In the genomic region with DNA sequence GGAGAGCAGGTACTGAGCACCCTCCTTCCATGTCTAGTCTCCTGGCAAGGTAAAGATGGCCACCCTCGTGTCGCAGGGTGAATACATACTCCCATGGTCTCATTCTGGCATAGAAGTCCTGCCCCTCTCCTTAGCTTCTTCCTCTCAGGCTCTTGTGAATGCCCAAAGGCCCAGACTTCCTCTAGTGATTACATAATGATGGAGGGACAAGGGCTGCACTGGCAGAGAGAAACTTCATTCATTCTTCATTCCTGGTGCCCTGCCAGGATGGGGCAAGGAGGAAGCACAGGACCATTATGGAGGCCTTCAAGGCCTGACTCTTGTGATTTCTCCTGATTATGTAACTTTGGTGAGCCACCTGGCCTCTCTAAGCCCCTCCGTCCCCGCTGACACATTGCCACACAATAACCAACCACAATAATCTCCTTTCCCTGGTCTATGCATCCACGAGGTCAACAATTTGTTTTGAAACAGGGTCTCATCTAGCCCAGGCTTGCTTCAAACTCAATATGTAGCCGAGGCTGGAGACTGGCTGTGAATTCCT, we compare ENCODE assay signal across 26 mouse cellular contexts. TPM values are rescaled to one million over a fixed set of nuclear protein-coding genes. Genes with fewer than 3 reads are reported as not detected.
A peak's percentile ranks its signal among the peaks of the same experiment; 100 is the strongest.
DNase-seq lines count a peak whose midpoint lies in the region; ATAC-seq lines count a peak whose summit lies in the region.
"Had no signal": no experiment of that assay in that cellular context is flagged by ENCODE, and none has a peak within 500 bp of the region (broad histone marks: within the 10 kb centered on the region; RNA-seq: fewer than 3 reads in every experiment).

No protein-coding gene starts in this region.

- no peak for DNase-seq in cerebellum, adult 11 months
- no peak for DNase-seq in hindbrain, embryonic 11.5 days (ENCODE audit: low spot score)
- no peak for DNase-seq in midbrain, embryonic 11.5 days (ENCODE audit: low spot score, missing footprints)

- H3K36me3 ChIP-seq in hindbrain, embryonic 11.5 days (ENCODE audit: control insufficient read depth, insufficient read depth, low read length) = no peaks in the 10 kb centered on the region
- H3K36me3 ChIP-seq in hindbrain, embryonic 16.5 days (ENCODE audit: control insufficient read depth, insufficient read depth, low read length) = no peaks in the 10 kb centered on the region
- H3K36me3 ChIP-seq in midbrain, embryonic 11.5 days (ENCODE audit: control insufficient read depth, insufficient read depth, low read length) = no peaks in the 10 kb centered on the region
- H3K36me3 ChIP-seq in midbrain, embryonic 16.5 days (ENCODE audit: control insufficient read depth, insufficient read depth, low read length) = no peaks in the 10 kb centered on the region
- H3K36me3 ChIP-seq: hindbrain, embryonic 15.5 days; stomach, embryonic 15.5 days had no signal

- no peak overlapping the region for H3K4me2 ChIP-seq in hindbrain, embryonic 11.5 days (replicated peaks; ENCODE audit: low read depth, low read length)
- H3K4me2 ChIP-seq in hindbrain, embryonic 16.5 days (ENCODE audit: low read length) = no peak overlapping the region
- no peak overlapping the region for H3K4me2 ChIP-seq in midbrain, embryonic 11.5 days
- H3K4me2 ChIP-seq in midbrain, embryonic 16.5 days (ENCODE audit: low read length) = no peak overlapping the region
- H3K4me2 ChIP-seq: heart, embryonic 11.5 days; hindbrain, embryonic 15.5 days; liver, embryonic 11.5 days; stomach, embryonic 15.5 days had no signal

- peaks cover 2% of the 10 kb centered on the region for H3K27me3 ChIP-seq in hindbrain, embryonic 11.5 days (ENCODE audit: control insufficient read depth, insufficient read depth, low read length)
- H3K27me3 ChIP-seq in hindbrain, embryonic 16.5 days (replicated peaks; ENCODE audit: control insufficient read depth, insufficient read depth, low read length) = no peaks in the 10 kb centered on the region; the same call in 1 of the 2 replicates
- H3K27me3 ChIP-seq in midbrain, embryonic 11.5 days (ENCODE audit: control insufficient read depth, insufficient read depth, low read length) = peaks cover 3% of the 10 kb centered on the region; the same call in 1 of the 2 replicates
- 0 out of 2 replicates have a peak, but pooled peaks cover 5% of the 10 kb centered on the region for H3K27me3 ChIP-seq in midbrain, embryonic 16.5 days (ENCODE audit: control insufficient read depth, insufficient read depth, low read depth, low read length)
- H3K27me3 ChIP-seq: stomach, embryonic 15.5 days had no signal

- H3K27ac ChIP-seq in hindbrain, embryonic 11.5 days (ENCODE audit: low read depth, low read length) = no peak overlapping the region
- no peak overlapping the region for H3K27ac ChIP-seq in hindbrain, embryonic 16.5 days (ENCODE audit: low read depth, low read length)
- no peak overlapping the region for H3K27ac ChIP-seq in midbrain, embryonic 11.5 days (ENCODE audit: low read depth, low read length)
- no peak overlapping the region for H3K27ac ChIP-seq in midbrain, embryonic 16.5 days (ENCODE audit: low read length)
- H3K27ac ChIP-seq: gastrocnemius, adult 2 months; hindbrain, embryonic 15.5 days; left cerebral cortex, adult 2 months; stomach, embryonic 15.5 days had no signal

- no peak overlapping the region for H3K9ac ChIP-seq in hindbrain, embryonic 11.5 days (ENCODE audit: low read depth, low read length)
- no peak overlapping the region for H3K9ac ChIP-seq in hindbrain, embryonic 16.5 days (ENCODE audit: low read depth, low read length)
- H3K9ac ChIP-seq in midbrain, embryonic 11.5 days (ENCODE audit: low read length) = no peak overlapping the region
- H3K9ac ChIP-seq in midbrain, embryonic 16.5 days (ENCODE audit: low read depth, low read length) = no peak overlapping the region
- H3K9ac ChIP-seq: forebrain, postnatal 0 days; hindbrain, embryonic 15.5 days; stomach, embryonic 15.5 days had no signal

- no peaks in the 10 kb centered on the region for H3K4me1 ChIP-seq in hindbrain, embryonic 11.5 days (replicated peaks; ENCODE audit: control insufficient read depth, insufficient read depth, low read length)
- no peaks in the 10 kb centered on the region for H3K4me1 ChIP-seq in hindbrain, embryonic 16.5 days (ENCODE audit: control insufficient read depth, insufficient read depth, low read depth, low read length)
- H3K4me1 ChIP-seq in midbrain, embryonic 11.5 days (ENCODE audit: control insufficient read depth, insufficient read depth, low read length) = no peaks in the 10 kb centered on the region
- H3K4me1 ChIP-seq in midbrain, embryonic 16.5 days (ENCODE audit: control insufficient read depth, insufficient read depth, low read length) = no peaks in the 10 kb centered on the region
- H3K4me1 ChIP-seq: hindbrain, embryonic 15.5 days; stomach, embryonic 15.5 days had no signal

- 72% methylated on average over 6 of the region's 6 CpGs for WGBS in hindbrain, embryonic 11.5 days
- 72% methylated on average over 6 of the region's 6 CpGs for WGBS in hindbrain, embryonic 16.5 days
- whole genome bisulfite sequencing in midbrain, embryonic 11.5 days = 66% methylated on average over 6 of the region's 6 CpGs
- WGBS in midbrain, embryonic 16.5 days = 69% methylated on average over 6 of the region's 6 CpGs

- H3K4me3 ChIP-seq in hindbrain, embryonic 11.5 days (ENCODE audit: low read depth, low read length) = no peak overlapping the region
- no peak overlapping the region for H3K4me3 ChIP-seq in hindbrain, embryonic 16.5 days (ENCODE audit: low read length)
- H3K4me3 ChIP-seq in midbrain, embryonic 11.5 days (ENCODE audit: low read depth, low read length) = no peak overlapping the region
- H3K4me3 ChIP-seq in midbrain, embryonic 16.5 days (ENCODE audit: low read depth, low read length) = no peak overlapping the region
- H3K4me3 ChIP-seq: gastrocnemius, adult 2 months; hindbrain, embryonic 15.5 days; left cerebral cortex, adult 2 months; stomach, embryonic 15.5 days had no signal

- no peaks in the 10 kb centered on the region for H3K9me3 ChIP-seq in hindbrain, embryonic 11.5 days (ENCODE audit: control insufficient read depth, low read length)
- peaks cover 3% of the 10 kb centered on the region; the same call in 1 of the 2 replicates for H3K9me3 ChIP-seq in hindbrain, embryonic 16.5 days (ENCODE audit: control insufficient read depth, low read length)
- H3K9me3 ChIP-seq in midbrain, embryonic 11.5 days (ENCODE audit: control insufficient read depth, low read length) = no peaks in the 10 kb centered on the region
- no peaks in the 10 kb centered on the region; the same call in 1 of the 2 replicates for H3K9me3 ChIP-seq in midbrain, embryonic 16.5 days (replicated peaks; ENCODE audit: control insufficient read depth, low read length, poor library complexity, severe bottlenecking)
- H3K9me3 ChIP-seq: hindbrain, embryonic 15.5 days; stomach, embryonic 15.5 days had no signal

- 0 out of 2 replicates have a peak, but pooled peaks have one; percentile 0 for ATAC-seq in cerebellum, adult (ENCODE audit: insufficient number of reproducible peaks, low FRiP score, low TSS enrichment)
- peak; percentile 31; the same call in 1 of the 2 replicates for ATAC-seq in hindbrain, embryonic 11.5 days (ENCODE audit: low FRiP score)
- no peak for ATAC-seq in hindbrain, embryonic 16.5 days
- 0 out of 2 replicates have a peak, but pooled peaks have one; percentile 36 for ATAC-seq in midbrain, embryonic 11.5 days (ENCODE audit: low FRiP score)
- no peak for ATAC-seq in midbrain, embryonic 16.5 days
- peak; percentile 79 for ATAC-seq in granulocyte monocyte progenitor cell, adult 5-6 weeks (replicated peaks; ENCODE audit: poor library complexity, severe bottlenecking)
- ATAC-seq in erythroid progenitor cell, adult 5-6 weeks (replicated peaks; ENCODE audit: low FRiP score, poor library complexity, severe bottlenecking) = no peak

RNA-seq across cellular contexts. Expression of a gene that starts 38.8 kb away (rescaled TPM):
- 6.7 and 7.2 TPM in 2 replicates for polyA plus RNA-seq in hindbrain, embryonic 11.5 days (2014; fragmentation: Nextera tagmentation; extraction: Ambion mirVana)
- 164 and 193 TPM in 2 replicates for polyA plus RNA-seq in hindbrain, embryonic 16.5 days (2015; fragmentation: Nextera tagmentation; extraction: Ambion mirVana)
- 7.1 and 7.6 TPM in 2 replicates for polyA plus RNA-seq in midbrain, embryonic 11.5 days (2014; fragmentation: Nextera tagmentation; extraction: Ambion mirVana)
- 224 and 236 TPM in 2 replicates for polyA plus RNA-seq in midbrain, embryonic 16.5 days (2015; fragmentation: Nextera tagmentation; extraction: Ambion mirVana)
- not detected in 2 replicates for total RNA-seq in granulocyte monocyte progenitor cell, adult 5-6 weeks (2014; fragmentation: Nextera tagmentation)
- total RNA-seq in granulocyte monocyte progenitor cell, adult 5-6 weeks (2017) = not detected in 2 replicates
- not detected in 2 replicates for total RNA-seq in erythroid progenitor cell, adult 5-6 weeks (2015; ENCODE audit: low replicate concordance)
- total RNA-seq in erythroid progenitor cell, adult 5-6 weeks (2017; ENCODE audit: low replicate concordance) = not detected in 2 replicates
- total RNA-seq: neutrophil, adult 5-6 weeks had no signal

RNA-seq across cellular contexts. Expression of a gene that starts 48.5 kb away (rescaled TPM):
- polyA plus RNA-seq in hindbrain, embryonic 11.5 days (2014; fragmentation: Nextera tagmentation; extraction: Ambion mirVana) = 9.2 and 11.0 TPM in 2 replicates
- polyA plus RNA-seq in hindbrain, embryonic 16.5 days (2015; fragmentation: Nextera tagmentation; extraction: Ambion mirVana) = 22.9 and 24.3 TPM in 2 replicates
- polyA plus RNA-seq in midbrain, embryonic 11.5 days (2014; fragmentation: Nextera tagmentation; extraction: Ambion mirVana) = 8.6 and 9.3 TPM in 2 replicates
- 19.4 and 23.2 TPM in 2 replicates for polyA plus RNA-seq in midbrain, embryonic 16.5 days (2015; fragmentation: Nextera tagmentation; extraction: Ambion mirVana)
- not detected in 2 replicates for total RNA-seq in granulocyte monocyte progenitor cell, adult 5-6 weeks (2014; fragmentation: Nextera tagmentation)
- total RNA-seq in granulocyte monocyte progenitor cell, adult 5-6 weeks (2017) = 0.13 TPM in 1 of 2 replicates, not detected in the other
- 0.36 and 5.4 TPM in 2 replicates for total RNA-seq in erythroid progenitor cell, adult 5-6 weeks (2015; ENCODE audit: low replicate concordance)
- total RNA-seq in erythroid progenitor cell, adult 5-6 weeks (2017; ENCODE audit: low replicate concordance) = 0.77 and 9.4 TPM in 2 replicates

RNA-seq across cellular contexts. Expression of a gene that starts 49.7 kb away (rescaled TPM):
- polyA plus RNA-seq in hindbrain, embryonic 11.5 days (2014; fragmentation: Nextera tagmentation; extraction: Ambion mirVana) = 2.1 and 2.5 TPM in 2 replicates
- polyA plus RNA-seq in hindbrain, embryonic 16.5 days (2015; fragmentation: Nextera tagmentation; extraction: Ambion mirVana) = not detected in 2 replicates
- 0.34 and 0.37 TPM in 2 replicates for polyA plus RNA-seq in midbrain, embryonic 11.5 days (2014; fragmentation: Nextera tagmentation; extraction: Ambion mirVana)
- not detected in 2 replicates for polyA plus RNA-seq in midbrain, embryonic 16.5 days (2015; fragmentation: Nextera tagmentation; extraction: Ambion mirVana)
- total RNA-seq in granulocyte monocyte progenitor cell, adult 5-6 weeks (2014; fragmentation: Nextera tagmentation) = not detected in 2 replicates
- total RNA-seq in granulocyte monocyte progenitor cell, adult 5-6 weeks (2017) = not detected in 2 replicates
- total RNA-seq in erythroid progenitor cell, adult 5-6 weeks (2015; ENCODE audit: low replicate concordance) = not detected in 2 replicates
- not detected in 2 replicates for total RNA-seq in erythroid progenitor cell, adult 5-6 weeks (2017; ENCODE audit: low replicate concordance)
- total RNA-seq: adrenal gland, adult 8-10 months; forebrain, postnatal 0 days; gastrocnemius, adult 2 months; heart, postnatal 10 days; layer of hippocampus, adult 8-10 months; left cerebral cortex, adult 2 months; left cerebral cortex, postnatal 4 days; monocyte, adult 5-6 weeks; neutrophil, adult 5-6 weeks had no signal
- polyA plus RNA-seq: forebrain, postnatal 0 days; gonadal fat pad, adult 2 months; hindbrain, embryonic 15.5 days; kidney, adult 2 months; liver, embryonic 11.5 days; lung, adult 2 months; Patski; urinary bladder, adult 2 months had no signal

Comparison
In these comparisons a context has a peak if more than half of its experiments do, and no peak if none do; other contexts are left out.
1. ATAC-seq: peak in cerebellum, adult (single experiment), hindbrain, embryonic 11.5 days (single experiment), midbrain, embryonic 11.5 days (single experiment) and granulocyte monocyte progenitor cell, adult 5-6 weeks (single experiment); none in hindbrain, embryonic 16.5 days (single experiment), midbrain, embryonic 16.5 days (single experiment) and erythroid progenitor cell, adult 5-6 weeks (single experiment).
2. RNA of a gene that starts 38.8 kb away (polyA plus RNA-seq): 224 to 236 TPM in midbrain, embryonic 16.5 days and 164 to 193 TPM in hindbrain, embryonic 16.5 days; 6.7 to 7.2 TPM in hindbrain, embryonic 11.5 days and 7.1 to 7.6 TPM in midbrain, embryonic 11.5 days; every median in the first group is over 10 times any median in the second.